Mouse (Mus musculus): ENCODE measurements around the gene Txndc15. TPM values are rescaled to one million over a fixed set of nuclear protein-coding genes. Genes with fewer than 3 reads are reported as not detected.

Txndc15 gene
- polyA plus RNA-seq, 1 experiment from 2014 or later, result 95.2 TPM

GRCm38 (mm10) chr13:55756789-55757188 is 42.3 kb downstream of the Txndc15 start:
- 0 out of 2 replicates have a peak, but pooled peaks cover 7% of the 10 kb centered on the region for H3K4me1 ChIP-seq (replicated peaks; ENCODE audit: control insufficient read depth, insufficient read depth, low read length)
- no peaks in the 10 kb centered on the region for H3K9me3 ChIP-seq (ENCODE audit: control insufficient read depth, low read length)
- ATAC-seq (ENCODE audit: low read depth), result no peak
- no peak overlapping the region for H3K27ac ChIP-seq (ENCODE audit: low read length)
- no peak overlapping the region for H3K4me3 ChIP-seq (ENCODE audit: low read length)
- WGBS, result 28% methylated on average over 8 of the region's 8 CpGs
- peak overlapping the region; percentile 44 for H3K9ac ChIP-seq (ENCODE audit: low read length)
- H3K27me3 ChIP-seq (ENCODE audit: control insufficient read depth, insufficient read depth, low read depth, low read length), result no peaks in the 10 kb centered on the region
- H3K4me2 ChIP-seq (ENCODE audit: low read depth, low read length), result peak overlapping the region; percentile 43
- no peaks in the 10 kb centered on the region for H3K36me3 ChIP-seq (ENCODE audit: control insufficient read depth, insufficient read depth, low read length)

GRCm38 (mm10) chr13:55757645-55758044 is 43.2 kb downstream of the Txndc15 start:
- Histone ChIP-seq H3K9ac (ENCODE audit: low read length) (no peak overlapping the region), H3K9me3 (ENCODE audit: control insufficient read depth, low read length) (no peaks in the 10 kb centered on the region), H3K4me3 (ENCODE audit: low read length) (no peak overlapping the region), H3K4me1 (replicated peaks; ENCODE audit: control insufficient read depth, insufficient read depth, low read length) (0 out of 2 replicates have a peak, but pooled peaks cover 7% of the 10 kb centered on the region), H3K27ac (ENCODE audit: low read length) (no peak overlapping the region), H3K4me2 (ENCODE audit: low read depth, low read length) (no peak overlapping the region), H3K36me3 (ENCODE audit: control insufficient read depth, insufficient read depth, low read length) (no peaks in the 10 kb centered on the region), H3K27me3 (ENCODE audit: control insufficient read depth, insufficient read depth, low read depth, low read length) (no peaks in the 10 kb centered on the region)
- ATAC-seq (ENCODE audit: low read depth), result no peak
- 74% methylated on average over 6 of the region's 6 CpGs for WGBS

GRCm38 (mm10) chr13:55760576-55760975 is 46.1 kb downstream of the Txndc15 start:
- Histone ChIP-seq H3K4me1 (replicated peaks; ENCODE audit: control insufficient read depth, insufficient read depth, low read length) (0 out of 2 replicates have a peak, but pooled peaks cover 7% of the 10 kb centered on the region), H3K36me3 (ENCODE audit: control insufficient read depth, insufficient read depth, low read length) (no peaks in the 10 kb centered on the region), H3K4me3 (ENCODE audit: low read length) (no peak overlapping the region), H3K9me3 (ENCODE audit: control insufficient read depth, low read length) (no peaks in the 10 kb centered on the region), H3K9ac (ENCODE audit: low read length) (no peak overlapping the region), H3K27ac (ENCODE audit: low read length) (no peak overlapping the region), H3K27me3 (ENCODE audit: control insufficient read depth, insufficient read depth, low read depth, low read length) (no peaks in the 10 kb centered on the region), H3K4me2 (ENCODE audit: low read depth, low read length) (no peak overlapping the region)
- 66% methylated on average over 10 of the region's 10 CpGs for WGBS
- no peak for ATAC-seq (ENCODE audit: low read depth)

- Histone ChIP-seq H3K36me3 (ENCODE audit: control insufficient read depth, insufficient read depth, low read length) (no peaks in the 10 kb centered on the region), H3K4me2 (ENCODE audit: low read depth, low read length) (no peak overlapping the region), H3K27me3 (ENCODE audit: control insufficient read depth, insufficient read depth, low read depth, low read length) (no peaks in the 10 kb centered on the region), H3K4me3 (ENCODE audit: low read length) (no peak overlapping the region), H3K9ac (ENCODE audit: low read length) (no peak overlapping the region), H3K9me3 (ENCODE audit: control insufficient read depth, low read length) (no peaks in the 10 kb centered on the region), H3K4me1 (replicated peaks; ENCODE audit: control insufficient read depth, insufficient read depth, low read length) (0 out of 2 replicates have a peak, but pooled peaks cover 5% of the 10 kb centered on the region), H3K27ac (ENCODE audit: low read length) (no peak overlapping the region)
- no peak for ATAC-seq (ENCODE audit: low read depth)
- 61% methylated on average over 10 of the region's 10 CpGs for WGBS
These were observed 47.0 kb downstream of the Txndc15 start for GRCm38 (mm10) chr13:55761486-55761885.

GRCm38 (mm10) chr13:55774352-55774751 is 59.9 kb downstream of the Txndc15 start:
- H3K9ac ChIP-seq (ENCODE audit: low read length), result no peak overlapping the region
- H3K9me3 ChIP-seq (ENCODE audit: control insufficient read depth, low read length), result no peaks in the 10 kb centered on the region
- H3K36me3 ChIP-seq (ENCODE audit: control insufficient read depth, insufficient read depth, low read length), result peaks cover 5% of the 10 kb centered on the region
- no peaks in the 10 kb centered on the region for H3K27me3 ChIP-seq (ENCODE audit: control insufficient read depth, insufficient read depth, low read depth, low read length)
- no peak overlapping the region for H3K4me2 ChIP-seq (ENCODE audit: low read depth, low read length)
- no peak for ATAC-seq (ENCODE audit: low read depth)
- H3K4me3 ChIP-seq (ENCODE audit: low read length), result no peak overlapping the region
- 75% methylated on average over 7 of the region's 7 CpGs for WGBS
- no peaks in the 10 kb centered on the region for H3K4me1 ChIP-seq (replicated peaks; ENCODE audit: control insufficient read depth, insufficient read depth, low read length)
- no peak overlapping the region for H3K27ac ChIP-seq (ENCODE audit: low read length)

- Histone ChIP-seq H3K27me3 (ENCODE audit: control insufficient read depth, insufficient read depth, low read depth, low read length) (no peaks in the 10 kb centered on the region), H3K36me3 (ENCODE audit: control insufficient read depth, insufficient read depth, low read length) (peaks cover 5% of the 10 kb centered on the region), H3K4me1 (replicated peaks; ENCODE audit: control insufficient read depth, insufficient read depth, low read length) (no peaks in the 10 kb centered on the region), H3K4me2 (ENCODE audit: low read depth, low read length) (no peak overlapping the region), H3K27ac (ENCODE audit: low read length) (no peak overlapping the region), H3K9ac (ENCODE audit: low read length) (no peak overlapping the region), H3K4me3 (ENCODE audit: low read length) (no peak overlapping the region), H3K9me3 (ENCODE audit: control insufficient read depth, low read length) (no peaks in the 10 kb centered on the region)
- 28% methylated on average over 11 of the region's 11 CpGs for WGBS
- no peak for ATAC-seq (ENCODE audit: low read depth)
These were observed 60.6 kb downstream of the Txndc15 start for GRCm38 (mm10) chr13:55775056-55775455.

Other genes starting within 250 kb of the Txndc15 start
- 100 and 115 TPM in 2 replicates for gene Dbn1, start 226.5 kb upstream of the Txndc15 start, polyA plus RNA-seq (2015; fragmentation: Nextera tagmentation; extraction: Ambion mirVana)
- gene Pdlim7, start 201.0 kb upstream of the Txndc15 start, polyA plus RNA-seq (2015; fragmentation: Nextera tagmentation; extraction: Ambion mirVana), result 138 and 152 TPM in 2 replicates
- 3.5 and 3.8 TPM in 2 replicates for gene Dok3, start 185.4 kb upstream of the Txndc15 start, polyA plus RNA-seq (2015; fragmentation: Nextera tagmentation; extraction: Ambion mirVana)
- gene Ddx41, start 178.0 kb upstream of the Txndc15 start, polyA plus RNA-seq (2015; fragmentation: Nextera tagmentation; extraction: Ambion mirVana), result 63.5 and 66.1 TPM in 2 replicates
- gene Fam193b, start 143.5 kb upstream of the Txndc15 start, polyA plus RNA-seq (2015; fragmentation: Nextera tagmentation; extraction: Ambion mirVana), result 34.0 and 36.4 TPM in 2 replicates
- gene Tmed9, start 140.9 kb upstream of the Txndc15 start, polyA plus RNA-seq (2015; fragmentation: Nextera tagmentation; extraction: Ambion mirVana), result 156 and 180 TPM in 2 replicates
- gene B4galt7, start 114.8 kb upstream of the Txndc15 start, polyA plus RNA-seq (2015; fragmentation: Nextera tagmentation; extraction: Ambion mirVana), result 22.8 and 25.0 TPM in 2 replicates
- gene Caml, start 91.6 kb upstream of the Txndc15 start, polyA plus RNA-seq (2015; fragmentation: Nextera tagmentation; extraction: Ambion mirVana), result 57.7 and 58.2 TPM in 2 replicates
- 28.5 and 33.9 TPM in 2 replicates for gene Ddx46, start 79.6 kb upstream of the Txndc15 start, polyA plus RNA-seq (2015; fragmentation: Nextera tagmentation; extraction: Ambion mirVana)
- 60.2 and 61.1 TPM in 2 replicates for gene B230219D22Rik, start 21.5 kb upstream of the Txndc15 start, polyA plus RNA-seq (2015; fragmentation: Nextera tagmentation; extraction: Ambion mirVana)
- 61.6 and 66.0 TPM in 2 replicates for gene Pcbd2, start 12.7 kb downstream of the Txndc15 start, polyA plus RNA-seq (2015; fragmentation: Nextera tagmentation; extraction: Ambion mirVana)
- gene Catsper3, start 69.9 kb downstream of the Txndc15 start, polyA plus RNA-seq (2015; fragmentation: Nextera tagmentation; extraction: Ambion mirVana), result not detected in 2 replicates
- gene Pitx1, start 121.5 kb downstream of the Txndc15 start, polyA plus RNA-seq (2015; fragmentation: Nextera tagmentation; extraction: Ambion mirVana), result 0.36 and 0.47 TPM in 2 replicates